Mouse (Mus musculus) NIH3T3 (cell line): ENCODE data around the gene Vps35l.

Experiments
- DNase-seq: peaks from one replicate; pipeline ENCODE4 v3.0.0-alpha.2; 2012; ENCODE audit warnings: low read depth

Gene Vps35l

GRCm38 (mm10) chr7:118738730-118739129 lies 1.3 kb upstream of the Vps35l start:
- DNase-seq = no peak

DNA sequence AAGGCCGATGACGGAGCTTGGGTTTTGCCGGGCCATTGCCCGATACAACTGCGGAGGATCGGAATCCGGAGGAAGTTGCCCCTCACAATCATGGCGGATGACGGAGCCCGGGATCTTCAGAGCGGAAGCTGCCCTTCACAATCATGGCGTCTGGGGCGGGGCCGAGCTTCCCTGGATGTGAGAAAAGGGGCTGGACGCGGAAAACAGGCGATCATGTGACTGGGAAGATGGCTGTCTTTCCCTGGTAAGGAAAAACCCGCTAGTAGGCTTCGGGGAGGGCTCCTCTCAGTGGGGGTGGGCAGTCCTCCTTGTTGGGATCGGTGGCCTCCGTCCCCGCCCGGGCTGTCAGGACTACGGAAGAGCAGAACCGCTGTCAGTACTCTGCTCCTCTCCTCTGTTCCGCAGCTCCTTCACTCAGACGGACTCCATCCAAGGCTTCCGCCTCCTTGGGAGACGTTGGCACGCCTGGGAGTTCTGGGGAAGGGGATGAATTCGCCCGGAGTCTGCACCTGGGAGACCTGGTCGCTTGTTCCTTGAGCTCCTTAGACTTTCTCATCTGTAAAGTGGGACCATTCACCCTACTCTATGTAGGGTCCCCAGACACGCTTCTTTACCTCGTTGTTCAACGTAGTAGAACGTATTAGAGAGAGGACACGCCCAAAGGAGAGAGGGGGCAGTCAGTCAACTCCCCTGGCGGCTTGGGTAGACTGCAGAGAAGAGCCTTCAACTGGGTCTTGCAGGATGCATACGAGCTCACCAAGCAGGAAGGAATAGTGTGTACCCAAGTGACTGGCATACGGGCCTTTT lies 709 bp downstream of the Vps35l start:
- DNase-seq = peak; percentile 97

DNA sequence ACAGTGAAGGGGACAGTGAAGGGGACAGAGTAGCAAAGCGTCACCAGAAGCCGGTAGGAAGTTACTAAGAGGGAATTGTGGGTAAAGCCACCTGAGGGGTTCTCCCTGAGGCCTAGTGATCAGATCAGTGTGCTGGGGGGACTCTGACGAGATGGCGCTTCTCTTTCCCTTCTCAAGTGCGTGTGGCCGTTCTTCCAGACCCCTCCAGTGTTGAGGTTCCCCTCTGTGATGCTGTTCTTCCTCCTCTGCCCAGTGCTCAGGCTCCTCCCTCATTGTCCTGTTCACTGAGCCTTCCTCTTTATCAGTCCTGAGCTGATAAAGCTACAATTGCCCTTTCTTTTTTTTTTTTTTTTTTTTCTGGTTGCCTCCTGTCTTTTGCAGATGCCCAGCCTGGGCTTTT lies 2.3 kb downstream of the Vps35l start:
- DNase-seq = no peak

DNA sequence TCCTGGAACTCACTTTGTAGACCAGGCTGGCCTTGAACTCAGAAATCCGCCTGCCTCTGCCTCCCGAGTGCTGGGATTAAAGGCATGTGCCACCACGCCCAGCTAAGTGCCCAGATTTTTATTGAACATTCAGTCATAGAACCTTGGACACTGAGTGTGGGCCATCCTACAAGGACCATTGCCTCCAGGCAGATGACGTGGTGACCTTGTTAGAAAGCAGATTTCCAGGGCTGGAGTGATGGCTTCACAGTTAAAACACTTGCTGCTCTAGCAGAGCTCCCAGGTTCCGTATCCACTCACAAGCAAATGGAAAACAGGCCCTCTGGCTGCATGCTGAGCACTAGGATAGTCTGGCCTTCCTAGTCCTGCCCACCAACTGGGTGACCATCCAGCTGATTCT lies 4.7 kb downstream of the Vps35l start:
- DNase-seq = no peak

- DNase-seq = no peak
Observed at GRCm38 (mm10) chr7:118747891-118748672, 8.1 kb downstream of the Vps35l start.

DNA sequence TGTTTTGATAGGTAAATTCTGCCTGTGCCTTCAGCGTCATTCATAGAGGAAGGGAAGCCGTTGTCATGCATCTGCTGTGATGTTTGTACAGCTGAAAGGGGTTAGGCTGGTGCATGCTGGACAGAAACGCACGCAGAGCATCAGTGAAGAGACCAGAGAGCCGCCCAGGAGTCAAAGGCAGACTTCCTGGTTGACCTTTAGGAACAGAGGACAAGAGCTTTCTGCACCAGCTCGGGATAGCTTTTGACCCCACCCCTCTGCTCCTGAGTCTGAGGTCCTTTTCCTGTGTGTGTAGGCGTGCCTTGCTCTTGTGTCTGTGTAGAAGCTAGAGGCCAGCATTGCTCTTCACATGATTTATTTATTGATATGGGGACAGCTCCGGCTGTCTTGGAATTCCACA lies 9.7 kb downstream of the Vps35l start:
- DNase-seq = no peak

DNA sequence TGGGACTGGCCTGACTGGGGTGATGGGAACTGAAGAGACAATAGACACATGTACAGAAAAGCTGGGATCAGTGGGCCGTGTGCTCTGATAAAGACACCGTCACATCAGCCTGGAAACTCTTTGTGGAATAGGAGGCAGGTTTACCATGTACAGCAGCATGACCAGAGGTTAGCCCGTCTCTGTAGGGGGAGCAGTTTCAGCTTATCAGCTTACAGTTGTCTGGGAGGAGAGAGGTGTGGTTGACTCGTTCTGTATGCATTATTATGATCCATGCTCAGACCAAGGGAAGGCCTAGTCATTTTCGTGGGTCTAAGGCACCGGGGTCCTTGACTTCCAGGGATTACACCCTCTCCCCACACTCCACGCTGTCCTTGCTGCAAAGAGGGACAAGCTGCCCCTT lies 11.6 kb downstream of the Vps35l start:
- DNase-seq = no peak

DNA sequence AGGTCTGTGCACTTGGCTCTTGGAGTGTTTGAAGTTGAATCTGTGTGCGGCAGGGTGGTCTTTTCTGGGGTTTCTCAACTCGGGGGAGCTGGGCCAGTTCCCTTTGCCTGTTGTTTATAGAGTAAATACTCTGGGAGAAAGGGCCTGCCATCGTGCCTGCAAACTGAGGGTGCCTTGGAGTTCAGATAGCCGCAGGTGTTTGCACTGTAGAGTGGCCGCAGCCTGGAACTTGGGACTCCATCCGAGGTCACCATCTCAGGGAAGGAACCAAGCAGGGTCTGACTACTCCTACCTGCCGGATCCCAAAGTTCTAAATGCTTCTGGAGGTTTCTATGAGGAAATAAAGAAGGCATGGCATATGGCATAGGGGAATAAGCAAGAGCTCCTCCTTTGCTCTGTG lies 15.7 kb downstream of the Vps35l start:
- DNase-seq = no peak

GRCm38 (mm10) chr7:118756490-118757265 lies 16.7 kb downstream of the Vps35l start:
- DNase-seq = no peak

DNA sequence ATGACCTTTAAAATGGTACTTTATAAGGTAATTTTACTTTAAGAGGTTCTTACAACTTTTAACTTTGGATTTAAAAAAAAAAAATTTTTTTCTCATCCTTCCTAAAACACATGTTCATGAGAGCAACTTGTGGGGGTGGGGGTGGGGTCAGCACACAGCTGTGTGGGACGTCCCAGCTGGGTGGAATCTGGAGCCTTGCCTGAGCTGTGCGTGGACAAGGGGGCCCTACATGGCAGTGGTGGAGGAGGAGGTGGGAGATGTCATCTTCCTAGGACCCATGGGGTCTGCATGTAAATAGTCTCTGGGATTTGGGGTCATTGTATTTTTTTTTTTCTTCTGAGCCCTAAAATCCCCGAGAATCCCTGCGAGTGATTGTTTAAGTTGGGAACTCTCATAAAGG lies 18.3 kb downstream of the Vps35l start:
- no peak for DNase-seq

DNA sequence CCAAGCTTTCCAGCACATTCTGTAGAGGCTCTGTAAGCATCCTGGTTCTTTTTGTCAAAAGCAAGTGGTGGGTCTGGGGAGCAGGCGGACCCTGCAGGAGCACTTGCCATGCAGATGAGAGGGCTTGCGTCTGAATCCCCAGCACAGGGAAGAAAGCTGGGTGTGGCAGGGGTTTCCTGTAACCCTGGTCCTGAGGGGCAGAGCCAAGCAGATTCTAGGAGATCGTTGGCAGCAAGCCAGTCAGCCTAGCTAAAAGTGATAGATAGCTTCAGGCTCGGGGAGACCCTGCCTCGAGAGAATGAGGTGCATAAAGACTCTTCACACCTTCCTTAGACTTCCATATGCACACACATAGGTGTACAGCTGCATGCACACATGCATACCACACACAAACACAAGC lies 19.3 kb downstream of the Vps35l start:
- DNase-seq = no peak

- DNase-seq = no peak
Observed at GRCm38 (mm10) chr7:118763939-118764338, 23.9 kb downstream of the Vps35l start.

GRCm38 (mm10) chr7:118764725-118765124 lies 24.7 kb downstream of the Vps35l start:
- no peak for DNase-seq

GRCm38 (mm10) chr7:118765604-118766003 lies 25.6 kb downstream of the Vps35l start:
- DNase-seq = no peak

- peak; percentile 85 for DNase-seq
Observed at GRCm38 (mm10) chr7:118766119-118766833, 26.2 kb downstream of the Vps35l start.

DNA sequence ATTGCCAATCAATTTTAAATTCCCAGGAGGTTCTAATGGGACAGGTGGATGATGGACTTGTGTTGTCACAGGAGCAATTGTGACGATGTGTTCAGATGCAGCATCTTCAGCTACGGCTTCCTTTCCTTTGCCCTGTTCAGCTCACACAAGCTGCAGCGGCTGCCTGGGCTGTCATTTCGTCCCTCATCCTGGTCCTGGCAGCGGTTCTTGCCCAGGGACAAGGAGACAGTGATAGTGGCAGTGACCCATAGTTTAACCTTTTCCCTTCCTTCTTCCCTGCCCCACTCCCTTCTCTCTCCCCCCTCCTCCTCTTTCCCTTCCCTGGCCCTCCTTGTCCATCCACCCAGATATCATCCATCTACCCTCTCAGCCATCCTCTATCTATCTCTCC lies 26.8 kb downstream of the Vps35l start:
- no peak for DNase-seq

- peak; percentile 76 for DNase-seq
Observed at GRCm38 (mm10) chr7:118769208-118769607, 29.2 kb downstream of the Vps35l start.

GRCm38 (mm10) chr7:118769655-118770054 lies 29.6 kb downstream of the Vps35l start:
- peak; percentile 3 for DNase-seq

GRCm38 (mm10) chr7:118773027-118773426 lies 33.0 kb downstream of the Vps35l start:
- DNase-seq = no peak

GRCm38 (mm10) chr7:118775991-118776390 lies 36.0 kb downstream of the Vps35l start:
- no peak for DNase-seq

DNA sequence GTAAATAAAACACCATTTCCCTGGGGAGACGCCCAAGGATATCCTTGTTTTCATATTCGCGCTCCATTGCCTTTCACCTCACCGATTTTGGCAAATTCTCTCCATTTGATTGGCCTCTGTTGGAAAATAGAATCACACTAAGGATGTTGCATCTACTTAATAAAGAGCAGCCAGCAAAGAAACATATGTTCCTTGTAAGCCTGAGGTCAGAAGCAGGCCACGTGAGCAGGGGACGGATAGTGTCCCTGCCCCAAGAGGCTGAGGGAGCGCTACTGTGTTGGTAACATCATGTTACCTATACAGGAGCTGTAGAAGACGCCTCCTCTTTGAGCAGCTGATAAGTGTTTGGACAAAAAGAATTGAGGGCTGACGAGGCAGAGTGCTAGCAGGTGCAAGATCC lies 36.5 kb downstream of the Vps35l start:
- no peak for DNase-seq
